Mouse (Mus musculus) A20 (cell line): ENCODE data around the gene Lama4.

Source experiments
- DNase-seq: peaks from one replicate; pipeline ENCODE4 v3.0.0-alpha.2; 2011; ENCODE audit warnings: low read depth, low spot score

Gene Lama4

DNA sequence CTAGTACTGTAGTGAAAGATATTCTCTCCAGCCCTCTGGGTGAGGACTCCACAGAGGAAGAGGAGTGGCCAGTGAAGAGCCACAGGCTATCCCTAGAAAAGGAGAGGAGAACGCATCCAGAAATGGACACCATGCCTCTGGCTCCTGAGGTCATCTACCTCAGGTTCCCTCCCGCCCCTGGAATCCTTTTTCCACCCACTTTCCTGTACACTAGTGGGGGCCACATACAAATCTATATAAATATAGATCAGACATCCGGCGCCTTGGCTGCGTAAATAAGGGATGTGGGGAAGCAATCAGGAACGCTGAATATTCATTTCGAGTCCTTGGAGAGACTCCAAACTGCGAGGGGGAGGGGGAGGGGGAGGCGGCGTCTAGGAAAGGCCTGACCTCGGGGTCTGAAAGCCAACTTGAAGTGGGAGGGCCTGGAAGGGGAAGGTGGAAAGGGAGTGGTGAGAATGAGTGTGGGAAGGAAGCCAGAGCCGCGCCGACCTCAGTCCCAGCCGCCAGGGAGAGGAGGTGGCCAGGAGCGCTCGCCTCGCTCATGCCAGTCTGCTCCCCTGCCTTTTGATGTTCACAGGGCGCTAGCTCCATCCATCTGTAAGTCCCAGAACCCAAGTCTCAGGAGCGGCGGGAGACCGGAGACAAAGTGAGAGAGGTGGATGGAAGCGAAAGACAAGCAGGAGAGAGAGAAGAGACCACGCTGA is at the start of gene Lama4:
Gene Lama4 (plus strand): TSS at position 441 of the 707 bp plus-strand sequence.
- DNase-seq, result no peak

DNA sequence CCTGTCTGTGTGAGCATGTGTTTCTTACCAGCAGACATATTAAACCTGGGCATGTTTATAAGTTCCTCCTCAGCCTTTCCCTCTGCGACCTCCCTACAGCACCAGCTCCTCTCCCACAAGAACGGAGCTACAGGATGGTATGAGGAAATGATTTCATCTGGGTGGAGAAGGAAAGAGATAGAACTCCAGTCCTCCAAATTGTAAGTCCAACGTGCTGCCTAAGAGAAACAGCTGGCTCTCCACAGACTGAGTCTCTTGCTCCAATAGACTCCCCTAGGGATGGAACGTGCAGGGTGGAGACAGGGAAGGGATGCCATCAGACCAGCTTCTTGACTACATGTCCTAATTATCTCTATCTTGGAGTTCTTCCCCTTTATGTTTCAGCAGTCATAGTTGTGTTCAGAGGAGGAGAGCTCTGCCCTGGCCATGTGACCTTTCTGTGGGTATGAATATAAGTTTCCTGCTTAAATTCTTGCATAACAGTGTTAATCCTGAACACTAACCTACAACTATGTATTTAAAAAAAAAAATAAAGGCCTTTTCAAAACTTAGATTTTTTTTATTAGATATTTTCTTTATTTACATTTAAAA is 49.2 kb upstream of the Lama4 start:
- no peak for DNase-seq

GRCm38 (mm10) chr10:38928940-38929697 is 36.2 kb upstream of the Lama4 start:
- DNase-seq, result no peak

DNA sequence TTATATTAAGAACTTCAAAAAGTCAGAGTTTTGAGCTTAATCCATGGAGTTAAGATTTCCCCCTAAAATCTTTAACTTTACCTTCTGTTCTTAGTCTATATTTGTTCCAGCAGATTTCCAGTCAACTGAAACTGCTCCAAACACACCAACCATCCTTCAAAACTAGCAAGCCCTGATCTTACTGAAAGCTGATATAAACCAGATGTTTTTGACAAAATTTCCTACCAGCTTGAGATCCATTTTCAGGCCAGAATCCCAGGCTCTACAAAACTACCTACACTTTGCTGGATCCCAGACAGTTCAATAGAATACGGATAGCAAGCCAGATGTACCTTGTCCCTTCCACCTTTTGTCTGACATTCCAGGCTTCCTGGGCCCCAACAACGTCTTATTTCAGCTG is 20.6 kb upstream of the Lama4 start:
- no peak for DNase-seq

GRCm38 (mm10) chr10:38961920-38962319 is 3.4 kb upstream of the Lama4 start:
- DNase-seq, result no peak

GRCm38 (mm10) chr10:38964719-38965074 is 618 bp upstream of the Lama4 start:
- no peak for DNase-seq

DNA sequence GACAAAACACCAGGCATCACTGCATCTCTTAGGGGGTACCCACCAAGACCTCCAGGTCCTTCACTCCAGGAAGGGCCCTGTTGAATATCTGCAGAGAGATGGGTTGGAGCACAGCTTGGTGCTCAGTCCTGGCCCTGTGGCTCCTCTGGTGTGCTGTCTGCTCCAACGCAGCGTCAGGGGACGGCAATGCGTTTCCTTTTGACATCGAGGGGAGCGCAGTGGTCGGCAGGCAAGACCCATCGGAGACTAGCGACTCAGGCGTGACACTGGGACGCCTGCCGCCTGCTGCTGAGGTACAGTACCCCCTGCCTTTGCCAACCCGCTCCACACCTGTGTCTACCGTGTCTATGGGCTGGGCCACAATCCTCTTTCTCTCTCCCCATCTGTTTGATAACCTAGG is 542 bp downstream of the Lama4 start:
- DNase-seq, result no peak

DNA sequence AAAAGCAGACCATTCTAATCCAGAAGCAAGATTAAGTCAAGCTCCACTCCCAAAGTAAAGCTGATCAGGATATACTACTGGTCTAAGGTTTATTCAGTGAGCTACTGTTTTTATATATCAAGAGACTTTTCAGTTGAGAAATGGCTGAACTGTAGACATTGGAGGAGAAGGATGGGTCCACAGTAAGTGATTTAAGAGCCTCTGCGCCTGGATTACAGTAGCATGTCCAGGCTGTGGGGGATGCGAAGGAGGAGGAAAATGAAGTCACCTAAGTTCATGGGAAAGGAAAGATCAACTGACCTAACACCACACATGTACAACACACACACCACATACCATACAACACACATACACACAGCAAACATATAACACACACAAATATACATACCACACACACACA is 1.3 kb downstream of the Lama4 start:
- no peak for DNase-seq

GRCm38 (mm10) chr10:38968326-38969072 is 3.2 kb downstream of the Lama4 start:
- DNase-seq, result no peak

DNA sequence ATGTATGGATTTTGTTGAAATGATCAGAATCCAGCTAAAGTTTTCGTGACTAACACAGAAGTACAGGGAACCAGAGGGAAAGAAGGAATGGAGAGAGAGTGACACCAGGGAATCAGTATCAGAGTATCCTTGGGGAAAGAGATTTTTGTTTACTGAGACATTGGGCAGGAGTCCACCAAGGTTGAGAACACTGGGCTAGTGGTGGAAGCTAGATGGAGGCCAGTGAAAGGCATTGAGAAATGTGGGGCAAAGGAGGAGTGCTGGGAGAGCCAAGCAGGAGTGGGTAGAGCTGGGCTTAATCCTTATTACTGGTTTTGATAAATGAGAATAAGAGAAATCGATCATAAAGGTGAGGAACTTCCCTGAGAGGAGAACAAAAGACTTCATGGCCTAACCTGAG is 4.2 kb downstream of the Lama4 start:
- no peak for DNase-seq

DNA sequence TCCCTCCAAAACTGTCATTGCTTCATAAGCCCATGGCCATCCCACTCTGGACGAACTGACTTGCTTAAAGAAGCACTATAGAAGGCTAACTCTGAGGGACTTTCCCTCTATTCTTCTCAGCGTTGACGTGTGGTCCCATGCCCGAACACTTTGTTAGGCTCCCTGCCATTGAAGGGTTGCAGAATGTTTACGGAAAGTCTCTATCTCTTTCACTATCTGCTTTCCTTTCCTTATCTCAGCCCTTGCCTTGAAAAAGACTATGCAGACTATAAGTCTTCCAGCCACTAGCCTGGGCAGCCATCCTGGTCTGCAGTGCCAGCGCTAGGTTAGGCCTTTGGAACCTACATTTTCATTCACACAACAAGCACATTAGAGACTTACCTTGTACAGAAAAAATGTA is 4.7 kb downstream of the Lama4 start:
- DNase-seq, result no peak

DNA sequence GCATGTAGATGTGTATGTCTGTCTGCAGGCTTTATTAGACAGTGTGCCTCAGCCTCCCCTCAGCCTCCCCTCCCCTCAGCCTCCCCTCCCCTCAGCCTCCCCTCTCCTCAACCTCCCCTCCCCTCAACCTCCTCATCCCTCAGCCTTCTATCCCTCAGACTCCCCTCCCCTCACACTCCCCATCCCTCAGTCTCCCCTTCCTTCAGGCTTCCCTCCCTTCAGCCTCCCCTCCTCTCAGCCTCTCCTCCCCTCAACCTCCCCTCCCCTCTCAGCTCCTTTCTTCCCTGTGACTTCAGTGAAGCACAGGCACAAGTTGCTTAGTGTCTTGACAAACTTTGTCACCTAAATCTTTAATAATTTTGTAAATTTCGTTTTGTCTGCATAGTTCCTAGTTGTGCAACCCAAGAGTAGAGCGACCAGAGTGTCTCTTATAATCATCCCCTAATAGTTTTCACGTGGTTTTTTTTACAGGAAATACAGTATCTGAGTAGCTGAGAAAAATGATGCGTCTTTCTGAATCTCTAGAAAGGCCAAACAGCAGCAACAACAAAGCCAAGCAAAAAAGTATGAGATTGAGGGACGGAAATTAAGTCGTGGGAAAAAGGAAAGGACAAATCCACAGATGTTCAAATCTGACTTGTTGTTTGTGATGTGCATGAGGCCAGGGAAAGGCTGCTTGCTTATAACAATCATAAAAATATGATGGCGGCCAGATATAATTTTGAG is 7.1 kb downstream of the Lama4 start:
- no peak for DNase-seq

- no peak for DNase-seq
These were observed 7.7 kb downstream of the Lama4 start for GRCm38 (mm10) chr10:38973016-38973415.

DNA sequence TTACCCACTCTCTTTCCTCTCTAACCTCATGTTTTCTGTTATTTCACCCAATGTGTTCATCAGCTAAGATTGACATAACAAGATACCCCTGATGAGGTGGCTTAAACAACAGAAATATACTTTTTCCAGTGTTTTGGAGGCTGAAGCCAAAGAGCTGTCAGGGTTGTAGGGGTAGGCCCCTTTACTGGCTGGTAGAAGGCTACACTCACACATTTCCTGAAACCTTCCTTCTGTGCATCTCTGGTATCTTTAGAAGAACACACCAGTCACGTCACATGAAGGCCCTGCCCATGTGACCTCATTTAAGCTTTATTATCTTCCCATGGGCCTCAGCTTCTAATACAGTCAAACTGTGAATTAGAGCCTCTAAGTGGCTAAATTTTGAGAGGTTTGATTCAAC is 12.9 kb downstream of the Lama4 start:
- no peak for DNase-seq

DNA sequence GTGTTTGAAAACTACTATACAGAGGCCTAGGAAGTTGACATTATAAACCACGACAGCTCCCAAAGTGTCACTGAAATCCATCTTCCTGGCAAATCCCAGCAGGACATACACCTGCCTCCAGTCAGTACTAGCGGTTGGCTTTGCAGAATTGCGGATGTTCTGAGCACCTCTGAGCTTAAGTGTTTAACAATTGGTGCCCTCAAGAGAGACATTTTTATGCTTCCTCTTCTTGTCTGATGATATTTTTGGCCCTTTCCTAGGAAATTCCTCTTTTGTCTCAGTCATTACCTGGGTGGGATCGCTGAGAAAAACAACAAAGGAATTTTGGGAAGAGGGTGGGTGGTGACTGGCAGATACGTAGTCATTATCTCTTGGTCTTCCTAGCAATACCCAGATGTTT is 14.4 kb downstream of the Lama4 start:
- no peak for DNase-seq

DNA sequence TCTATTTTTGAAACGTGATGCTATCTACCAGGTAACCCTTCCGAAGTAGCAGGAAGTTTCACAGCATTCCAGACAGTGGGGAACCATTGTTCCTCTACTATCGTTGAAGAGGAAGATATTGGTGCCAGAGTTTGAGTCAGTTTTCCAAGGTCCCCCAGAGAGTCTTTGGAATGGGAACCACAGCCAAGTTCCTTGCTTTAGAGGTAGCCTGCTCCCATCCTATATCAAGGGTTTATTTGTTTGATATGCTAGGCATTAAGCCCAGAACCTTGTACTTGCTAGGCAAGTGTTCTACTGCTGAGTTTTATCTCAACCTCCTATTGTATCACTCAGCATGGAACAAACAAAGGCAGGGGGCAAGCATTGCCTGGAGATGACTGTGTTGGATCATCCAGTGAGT is 15.7 kb downstream of the Lama4 start:
- DNase-seq, result no peak

- no peak for DNase-seq
These were observed 19.2 kb downstream of the Lama4 start for GRCm38 (mm10) chr10:38984358-38985075.

- no peak for DNase-seq
These were observed 20.7 kb downstream of the Lama4 start for GRCm38 (mm10) chr10:38986053-38986452.

DNA sequence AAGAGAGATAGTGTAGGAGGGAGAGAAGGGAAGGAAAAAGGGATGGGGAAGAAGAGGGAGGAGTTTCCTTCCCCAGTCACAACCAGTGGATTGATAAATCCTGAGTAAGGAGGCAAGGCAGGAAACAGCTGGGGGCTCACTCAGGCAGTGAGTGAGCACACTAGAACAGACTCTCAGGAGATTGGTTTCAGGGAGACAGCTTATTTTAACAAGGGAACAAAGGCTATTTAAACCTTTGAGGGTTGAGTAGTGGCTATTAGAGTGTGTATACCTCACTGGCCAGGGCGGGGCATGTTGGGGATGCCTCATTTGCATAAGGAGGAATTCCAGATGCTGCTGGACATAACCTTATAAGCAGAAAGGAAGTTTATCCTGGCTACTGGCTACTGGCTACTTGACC is 27.5 kb downstream of the Lama4 start:
- DNase-seq, result no peak

GRCm38 (mm10) chr10:38993632-38994424 is 28.5 kb downstream of the Lama4 start:
- no peak for DNase-seq
